Mouse (Mus musculus) macrophage (primary cell): Measurements from ENCODE around the gene Sec24c. TPM values are rescaled to one million over a fixed set of nuclear protein-coding genes. Genes with fewer than 3 reads are reported as not detected.

Source experiments
- polyA plus RNA-seq: library from polyadenylated mRNA; stranded (reverse); fragments of 250-400 nt; gene quantifications from 3 replicates; pipeline ENCODE4 v1.2.4, GENCODE M21; 2018; ENCODE audit warnings: inconsistent platforms

The Sec24c gene
- polyA plus RNA-seq, 1 experiment from 2014 or later, result 43.0 TPM

Other genes starting within 250 kb of the Sec24c start
- gene Cfap70, start 222.1 kb upstream of the Sec24c start, polyA plus RNA-seq, result not detected in 3 replicates
- 105 to 128 TPM (median 106 TPM) in 3 replicates for gene Anxa7, start 194.2 kb upstream of the Sec24c start, polyA plus RNA-seq
- 0.57 TPM in 1 of 3 replicates, not detected in the others for gene Mss51, start 177.4 kb upstream of the Sec24c start, polyA plus RNA-seq
- gene Ppp3cb, start 127.7 kb upstream of the Sec24c start, polyA plus RNA-seq, result 39.2 to 44.9 TPM (median 43.1 TPM) in 3 replicates
- gene Usp54, start 33.2 kb upstream of the Sec24c start, polyA plus RNA-seq, result 2.2 to 2.9 TPM (median 2.5 TPM) in 3 replicates
- gene Myoz1, start 17.8 kb upstream of the Sec24c start, polyA plus RNA-seq, result 0.37 to 1.8 TPM (median 0.59 TPM) in 3 replicates
- gene Synpo2l, start 6.0 kb upstream of the Sec24c start, polyA plus RNA-seq, result not detected in 3 replicates
- gene Fut11, start 20.7 kb downstream of the Sec24c start, polyA plus RNA-seq, result 6.3 to 12.2 TPM (median 8.0 TPM) in 3 replicates
- 58.9 to 120 TPM (median 68.1 TPM) in 3 replicates for gene Chchd1, start 28.7 kb downstream of the Sec24c start, polyA plus RNA-seq
- gene Zswim8, start 33.2 kb downstream of the Sec24c start, polyA plus RNA-seq, result 38.2 to 53.2 TPM (median 47.0 TPM) in 3 replicates
- 30.3 to 67.9 TPM (median 35.8 TPM) in 3 replicates for gene Ndst2, start 60.3 kb downstream of the Sec24c start, polyA plus RNA-seq
- 12.2 to 24.7 TPM (median 16.2 TPM) in 3 replicates for gene Camk2g, start 119.8 kb downstream of the Sec24c start, polyA plus RNA-seq
- gene Plau, start 162.4 kb downstream of the Sec24c start, polyA plus RNA-seq, result 44.2 to 693 TPM (median 52.7 TPM) in 3 replicates